Mouse (Mus musculus) mesoderm, embryonic 11.5 days (tissue): ENCODE results near the gene Dnajb6.
A peak's percentile ranks its signal among the peaks of the same experiment; 100 is the strongest.
"Not testable (repeated sequence)": the region's sequence is repeated elsewhere in the genome, so short reads cannot be mapped to it uniquely, and the experiment has no call there.

Experiments
- DNase-seq: peaks from one replicate; pipeline ENCODE4 v3.0.0-alpha.2; 2012; ENCODE audit warnings: low read depth, low spot score

Dnajb6 gene

DNA sequence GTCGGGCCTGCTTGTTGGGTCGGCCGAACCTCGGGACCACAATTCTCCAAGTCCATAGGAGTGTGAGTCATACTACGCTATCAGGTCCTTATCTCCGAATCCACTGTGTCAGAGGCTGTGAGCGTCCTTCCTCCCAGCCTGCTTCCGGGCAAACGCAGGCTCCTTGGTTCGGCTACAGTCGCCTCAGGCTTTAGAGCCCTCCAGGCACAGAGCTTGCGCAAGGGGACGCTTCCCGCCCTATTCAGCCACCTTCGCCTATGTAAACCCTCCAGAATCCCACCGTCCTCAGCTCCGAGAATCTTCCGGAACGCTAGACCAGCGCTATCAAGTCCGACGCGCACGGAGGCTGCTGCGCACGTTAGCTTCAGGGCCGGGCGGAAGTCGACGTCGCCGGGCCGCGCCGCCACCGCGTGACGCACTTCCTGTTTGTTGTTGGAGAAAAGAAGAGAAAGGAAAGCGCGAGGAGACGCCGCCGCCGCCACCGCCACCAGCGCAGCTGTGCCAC lies at the start of gene Dnajb6, which contains the start of gene Gm5129:
Dnajb6 (plus strand) TSS at position 132 of the 505 bp plus-strand sequence.
Gm5129 (minus strand) TSS at position 380 of the 505 bp plus-strand sequence.
- DNase-seq = peak; percentile 94

GRCm38 (mm10) chr5:29687671-29688070 lies 47.8 kb upstream of the Dnajb6 start:
- peak; percentile 66 for DNase-seq

- no peak for DNase-seq
Measured at GRCm38 (mm10) chr5:29688352-29688751, 47.1 kb upstream of the Dnajb6 start.

DNA sequence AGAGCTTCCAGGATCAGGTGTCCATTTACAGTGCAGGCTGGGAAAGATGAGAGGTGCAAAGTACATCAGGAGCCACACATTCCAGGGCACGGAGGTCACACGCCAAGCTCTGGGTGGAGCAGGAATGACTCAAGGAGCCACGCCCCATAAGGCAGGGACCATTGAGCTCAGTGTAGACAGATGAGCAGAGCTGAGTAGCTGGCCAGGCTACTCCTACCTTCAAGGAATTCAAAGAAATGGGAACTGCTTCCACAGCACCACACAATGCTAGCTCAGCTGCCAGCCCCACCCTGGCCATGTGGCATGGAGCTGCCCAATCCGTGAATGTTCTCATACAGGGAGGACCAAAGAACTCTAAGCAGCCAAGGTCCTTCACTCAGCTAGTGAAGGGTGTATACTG lies 37.0 kb upstream of the Dnajb6 start:
- DNase-seq = no peak

GRCm38 (mm10) chr5:29699520-29700202 lies 35.8 kb upstream of the Dnajb6 start:
- DNase-seq = no peak

GRCm38 (mm10) chr5:29707241-29707640 lies 28.2 kb upstream of the Dnajb6 start:
- no peak for DNase-seq

GRCm38 (mm10) chr5:29708258-29708657 lies 27.2 kb upstream of the Dnajb6 start:
- DNase-seq = peak; percentile 44

DNA sequence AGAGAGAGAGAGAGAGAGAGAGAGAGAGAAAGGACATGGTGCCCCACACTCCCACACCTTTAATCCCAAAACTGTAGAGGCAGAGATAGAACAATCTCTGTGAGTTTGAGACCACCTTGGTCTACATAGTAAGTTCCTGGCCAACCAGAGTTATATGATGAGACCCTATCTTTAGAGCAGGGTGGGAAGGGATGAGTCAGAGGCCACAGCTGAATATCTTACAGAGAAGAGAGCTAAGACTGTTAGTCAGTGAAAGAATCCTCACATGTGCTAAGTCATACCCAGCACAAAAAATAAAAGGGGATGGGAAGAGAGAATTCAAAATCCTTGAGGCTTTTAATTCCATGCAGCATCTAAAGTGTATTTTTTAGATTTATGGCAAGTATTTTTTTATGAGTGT lies 23.9 kb upstream of the Dnajb6 start:
- DNase-seq = no peak

DNA sequence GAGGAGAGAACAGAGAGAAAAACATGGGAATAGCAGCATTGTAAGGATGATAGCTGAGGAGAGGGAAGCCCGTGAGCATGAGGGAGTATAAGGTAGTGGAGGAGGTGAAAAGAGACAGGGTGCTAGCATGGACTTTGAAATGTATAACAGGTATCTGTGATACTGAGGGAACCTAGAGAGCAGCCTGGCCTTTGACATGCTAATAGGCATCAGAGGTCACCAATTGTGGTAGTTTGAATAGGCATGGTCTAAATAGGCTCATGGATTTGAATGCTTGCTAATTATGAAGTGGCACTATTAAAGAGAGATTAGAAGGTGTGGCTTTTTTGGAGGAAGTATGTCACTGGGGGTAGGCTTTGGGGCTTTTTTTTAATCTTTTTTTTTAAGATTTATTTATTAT lies 22.6 kb upstream of the Dnajb6 start:
- DNase-seq = no peak

DNA sequence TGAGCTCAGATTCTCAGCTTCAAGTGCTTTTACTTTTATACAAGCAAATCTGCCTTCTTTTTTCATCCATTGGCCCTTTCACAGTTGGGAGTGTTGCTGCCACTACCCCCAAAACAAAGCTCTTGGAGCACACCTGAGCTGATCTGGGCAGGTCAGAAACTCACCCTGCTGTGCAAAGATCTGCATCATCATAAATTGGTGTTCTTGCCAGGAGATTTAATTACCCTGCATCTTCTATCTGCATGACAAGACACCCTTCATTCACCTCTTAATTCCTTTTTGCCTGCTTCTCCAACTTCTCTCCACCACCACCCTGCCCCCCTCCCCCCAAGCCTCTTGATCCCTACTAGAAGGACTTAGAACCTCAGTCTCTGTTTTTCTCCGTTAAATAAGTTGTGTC lies 14.3 kb upstream of the Dnajb6 start:
- no peak for DNase-seq

GRCm38 (mm10) chr5:29725369-29725768 lies 10.1 kb upstream of the Dnajb6 start:
- no peak for DNase-seq

DNA sequence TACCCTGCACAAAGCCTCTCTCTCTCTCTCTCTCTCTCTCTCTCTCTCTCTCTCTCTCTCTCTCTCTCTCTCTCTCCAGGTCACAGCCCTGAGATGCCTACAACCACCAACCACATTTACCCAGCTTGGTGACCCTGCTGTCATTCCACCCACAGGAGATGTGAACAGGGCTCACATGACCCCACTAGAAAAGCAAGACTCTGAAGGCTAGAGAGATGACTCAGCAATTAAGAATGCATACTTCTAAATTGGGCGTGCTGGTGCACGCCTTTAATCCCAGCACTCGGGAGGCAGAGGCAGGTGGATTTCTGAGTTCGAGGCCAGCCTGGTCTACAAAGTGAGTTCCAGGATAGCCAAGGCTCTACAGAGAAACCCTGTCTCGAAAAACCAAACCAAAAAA lies 9.4 kb upstream of the Dnajb6 start:
- not testable (repeated sequence) for DNase-seq

GRCm38 (mm10) chr5:29734831-29735510 lies 517 bp upstream of the Dnajb6 start:
- no peak for DNase-seq

DNA sequence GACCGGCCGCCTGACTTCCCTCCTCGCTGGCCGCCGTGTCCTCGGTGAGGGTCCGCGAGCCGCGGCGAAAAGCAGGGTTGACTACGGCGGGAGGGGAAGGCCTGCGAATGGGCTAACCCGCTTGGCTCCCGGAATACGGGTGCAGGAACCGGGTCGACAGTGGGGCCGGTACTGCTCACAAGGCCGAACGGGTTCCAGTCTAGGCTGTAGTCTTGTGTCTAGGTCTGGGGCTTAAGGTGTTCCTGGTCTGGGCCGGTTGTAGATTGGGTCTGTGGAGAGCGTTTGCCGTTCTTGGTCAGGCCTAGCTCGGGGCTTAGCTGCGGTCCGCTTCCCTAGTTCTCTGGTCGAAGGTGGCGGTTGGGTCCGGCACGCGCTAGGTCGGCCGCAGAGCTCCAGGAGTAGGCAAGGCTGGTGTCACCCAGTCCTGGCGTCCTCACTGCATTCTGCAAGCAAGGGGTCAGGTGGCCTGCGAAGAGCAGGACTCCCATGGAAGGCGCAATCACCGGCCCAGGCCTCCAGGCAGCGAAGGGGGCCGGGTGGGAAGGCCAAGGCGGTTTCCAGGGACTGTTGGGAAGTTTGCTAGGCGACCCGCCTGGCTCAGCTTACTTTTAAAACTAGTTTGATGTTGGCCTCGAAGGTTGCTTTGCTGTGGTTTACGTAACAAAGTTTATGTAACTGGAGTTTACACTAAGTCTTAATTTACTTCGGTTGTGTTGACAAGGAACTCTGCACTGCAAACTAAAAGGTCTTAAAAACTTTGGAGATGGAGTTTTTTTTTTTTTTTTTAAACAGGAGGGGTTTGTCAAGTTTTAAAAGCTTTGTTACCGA lies 799 bp downstream of the Dnajb6 start:
- peak; percentile 41 for DNase-seq

DNA sequence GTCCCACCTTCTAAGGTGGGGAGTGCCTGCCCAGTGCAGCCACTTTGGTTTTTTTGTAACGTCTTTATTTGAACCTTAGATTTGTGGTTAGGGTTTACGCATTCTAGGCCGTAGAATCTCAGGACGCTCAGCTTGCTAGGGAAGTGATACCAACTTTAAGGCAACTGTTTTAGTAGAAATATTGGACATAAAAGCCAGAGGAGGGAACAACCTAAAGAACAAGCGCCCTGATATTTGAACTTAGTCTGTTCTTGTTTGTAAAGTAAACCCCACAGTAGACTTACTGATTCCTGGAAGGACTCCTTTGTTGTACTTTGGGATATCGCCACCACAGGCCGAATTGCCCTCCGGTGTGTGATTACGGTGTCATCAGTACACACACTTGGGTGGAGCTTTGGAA lies 1.5 kb downstream of the Dnajb6 start:
- no peak for DNase-seq

- no peak for DNase-seq
Measured at GRCm38 (mm10) chr5:29737471-29737870, 2.0 kb downstream of the Dnajb6 start.

GRCm38 (mm10) chr5:29738076-29738475 lies 2.6 kb downstream of the Dnajb6 start:
- no peak for DNase-seq

GRCm38 (mm10) chr5:29740651-29741050 lies 5.2 kb downstream of the Dnajb6 start:
- DNase-seq = no peak

DNA sequence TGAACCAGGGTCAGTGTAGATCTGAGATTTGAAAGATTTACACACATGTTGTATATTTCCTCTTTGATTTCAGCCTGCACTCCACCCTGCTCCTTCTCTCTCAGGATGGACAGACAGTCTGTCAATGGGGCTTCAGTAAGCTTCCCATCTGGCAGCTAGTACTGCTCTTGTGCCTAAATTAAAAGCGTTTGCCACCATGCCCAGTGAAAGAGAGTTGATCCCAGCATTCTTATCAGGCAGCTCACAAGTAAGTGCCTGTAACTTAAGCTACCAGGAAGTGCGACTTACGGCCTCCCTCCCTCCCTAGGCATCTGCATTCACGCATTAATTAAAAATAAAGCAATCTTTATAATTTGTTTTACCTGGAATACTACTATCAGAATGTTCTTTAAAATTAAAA lies 5.6 kb downstream of the Dnajb6 start:
- DNase-seq = no peak

DNA sequence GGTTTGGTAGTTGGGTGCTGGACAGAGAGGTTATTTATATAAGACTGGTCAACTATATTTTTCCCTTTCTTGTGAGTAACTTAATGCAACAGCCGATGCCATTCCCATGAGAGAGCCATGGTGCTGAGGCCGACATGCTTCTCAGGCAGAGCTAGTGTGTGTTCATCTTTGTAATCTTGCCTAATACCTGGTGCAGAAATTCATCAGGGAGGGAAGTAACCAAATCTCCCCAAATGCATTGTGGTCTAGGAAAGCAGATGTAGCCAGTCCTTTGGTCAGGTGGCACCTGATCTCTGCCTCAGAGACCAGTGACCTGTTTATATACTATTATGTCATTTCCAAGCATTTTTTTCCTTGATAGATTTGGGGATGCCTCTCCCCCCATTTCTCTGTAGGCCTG lies 12.2 kb downstream of the Dnajb6 start:
- DNase-seq = no peak

- DNase-seq = no peak
Measured at GRCm38 (mm10) chr5:29751306-29751705, 15.8 kb downstream of the Dnajb6 start.

GRCm38 (mm10) chr5:29752894-29753293 lies 17.4 kb downstream of the Dnajb6 start:
- DNase-seq = no peak
